Mouse (Mus musculus) liver, postnatal 0 days (tissue): Measurements from ENCODE around the gene Ace.

Experiments
- CTCF ChIP-seq: sonication (generic); IDR thresholded peaks from 2 replicates; pipeline ENCODE4 v1.5.1; 2016; ENCODE audit warnings: antibody characterized with exemption, low read depth
- EP300 ChIP-seq: IDR thresholded peaks from 2 replicates; pipeline ENCODE4 v1.6.1; 2016; ENCODE audit warnings: antibody characterized with exemption, low read depth, mild to moderate bottlenecking

GRCm38 (mm10) chr11:105934816-105935215 is 32.9 kb upstream of the Ace start:
- no peak for TF ChIP-seq CTCF
- no peak for TF ChIP-seq EP300
